Mouse (Mus musculus) liver, embryonic 14.5 days (tissue): ENCODE results near the gene Llgl2.

Source experiments
- CTCF ChIP-seq: IDR thresholded peaks from 2 replicates; pipeline ENCODE4 v1.5.1; 2016; ENCODE audit warnings: antibody characterized with exemption, low read depth, control low read depth
- EP300 ChIP-seq: IDR thresholded peaks from 2 replicates; pipeline ENCODE4 v1.6.1; 2016; ENCODE audit warnings: antibody characterized with exemption, low read depth

- TF ChIP-seq CTCF: peak; percentile 24; the same call in 1 of the 2 replicates
- TF ChIP-seq EP300: no peak
Observed at GRCm38 (mm10) chr11:115833021-115833513, 9.2 kb downstream of the Llgl2 start.
